Mouse (Mus musculus) urinary bladder, postnatal 25 days (tissue): Measurements from ENCODE around the gene Yipf4.
"Not testable (repeated sequence)": the region's sequence is repeated elsewhere in the genome, so short reads cannot be mapped to it uniquely, and the experiment has no call there.

Experiments used
- DNase-seq: peaks from one replicate; pipeline ENCODE4 v3.0.0; 2022; ENCODE audit warnings: low spot score

Gene Yipf4

DNA sequence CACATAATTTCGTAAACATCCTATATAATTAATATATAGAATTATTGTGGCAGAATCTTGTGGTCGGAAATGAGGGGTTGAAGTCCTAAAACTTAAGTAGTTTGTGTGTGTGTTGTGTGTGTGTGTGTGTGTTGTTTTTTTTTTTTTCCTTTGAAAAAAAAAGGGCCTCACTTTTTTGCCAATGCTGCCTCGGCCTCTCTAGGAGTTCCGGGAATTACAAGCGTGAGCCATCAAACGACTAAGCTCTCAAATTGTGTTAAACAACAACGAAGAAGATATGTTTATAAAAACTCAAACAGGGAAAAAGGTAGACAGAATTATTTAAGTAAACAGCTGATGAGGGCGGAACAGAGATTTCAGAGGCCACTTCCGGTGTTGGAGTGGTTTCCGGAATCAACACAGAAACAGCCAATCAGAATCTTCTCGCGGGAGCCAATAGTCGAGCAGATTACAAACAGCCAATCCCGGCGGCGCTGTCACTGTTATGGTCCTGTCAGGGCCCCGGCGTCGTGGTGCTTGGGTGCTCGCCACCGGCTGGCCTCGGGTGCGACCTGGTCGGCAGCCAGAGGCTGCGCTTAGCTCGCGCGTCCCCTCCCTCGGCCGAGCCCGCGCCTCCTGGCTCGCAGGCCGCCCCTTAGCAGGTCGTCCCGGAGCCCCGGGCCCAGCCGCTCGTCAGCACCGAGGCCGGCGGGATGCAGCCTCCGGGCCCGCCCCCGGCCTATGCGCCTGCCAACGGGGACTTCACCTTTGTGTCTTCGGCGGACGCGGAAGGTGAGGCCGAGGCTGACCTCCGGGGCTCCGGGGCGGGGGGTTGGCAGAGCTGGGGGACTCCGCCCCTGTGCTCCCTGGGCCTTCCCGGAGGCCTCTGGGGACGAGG is at the start of gene Yipf4:
Gene Yipf4 (plus strand): TSS at position 470 of the 877 bp plus-strand sequence.
- peak; percentile 92 for DNase-seq

- no peak for DNase-seq
These were observed 48.8 kb upstream of the Yipf4 start for GRCm38 (mm10) chr17:74440486-74440885.

DNA sequence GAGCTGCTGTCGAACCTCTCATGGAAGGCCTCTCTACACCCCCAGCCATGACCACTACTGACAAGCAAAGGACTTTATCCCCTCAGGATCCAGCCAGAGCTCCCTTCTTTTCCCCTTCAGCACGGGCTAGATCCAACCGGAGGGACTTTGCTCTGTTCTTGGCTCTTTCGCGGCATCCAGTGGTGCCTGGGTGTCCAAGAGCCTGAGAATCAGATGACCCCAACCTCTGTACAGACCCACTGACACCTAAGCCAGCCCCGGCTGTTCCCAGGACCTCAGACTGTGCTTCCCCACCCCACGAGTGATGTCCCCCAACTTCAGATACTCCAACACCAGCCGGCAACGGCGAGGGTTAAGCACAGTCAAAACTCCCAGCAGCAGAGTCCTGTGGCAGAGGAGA is 39.5 kb upstream of the Yipf4 start:
- no peak for DNase-seq

DNA sequence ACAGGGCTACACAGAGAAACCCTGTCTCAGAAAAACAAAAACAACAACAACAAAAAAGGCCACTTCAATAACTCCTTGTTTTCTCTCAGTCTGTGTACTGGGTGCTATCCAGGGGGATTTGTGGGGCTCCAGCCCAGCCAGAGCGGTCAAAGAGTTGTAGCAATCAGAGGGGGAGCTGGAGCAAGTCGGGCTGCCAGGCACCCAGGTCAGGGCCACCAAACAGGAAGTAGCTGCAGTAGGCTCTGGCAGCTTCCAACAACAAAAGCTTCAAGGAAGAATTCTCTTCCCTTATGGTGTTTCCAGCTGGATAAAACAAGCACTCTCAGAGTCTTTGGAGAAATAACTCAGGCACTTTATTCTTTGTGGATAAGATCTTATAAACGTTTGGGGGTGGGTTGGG is 35.4 kb upstream of the Yipf4 start:
- DNase-seq: no peak

GRCm38 (mm10) chr17:74454660-74455059 is 34.6 kb upstream of the Yipf4 start:
- DNase-seq: no peak

DNA sequence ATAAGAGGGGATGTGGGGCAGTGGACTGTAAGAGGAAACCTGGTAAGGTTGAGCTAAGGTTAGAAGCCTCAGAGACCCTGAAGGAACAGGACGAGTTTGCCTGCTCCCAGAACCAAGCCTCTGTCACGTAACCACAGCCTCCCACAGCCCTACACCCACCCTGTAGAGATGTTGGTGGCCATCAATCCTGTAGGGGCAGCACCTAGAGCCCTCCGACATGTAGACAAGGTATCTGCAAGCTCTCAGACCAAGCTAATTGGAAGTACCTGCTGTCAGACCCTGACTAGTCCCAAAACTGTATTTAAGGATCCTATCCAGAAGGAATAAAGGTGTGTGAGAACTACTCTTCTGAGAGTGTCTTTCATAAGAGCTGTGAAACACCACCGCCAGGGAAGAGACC is 33.9 kb upstream of the Yipf4 start:
- DNase-seq: no peak

DNA sequence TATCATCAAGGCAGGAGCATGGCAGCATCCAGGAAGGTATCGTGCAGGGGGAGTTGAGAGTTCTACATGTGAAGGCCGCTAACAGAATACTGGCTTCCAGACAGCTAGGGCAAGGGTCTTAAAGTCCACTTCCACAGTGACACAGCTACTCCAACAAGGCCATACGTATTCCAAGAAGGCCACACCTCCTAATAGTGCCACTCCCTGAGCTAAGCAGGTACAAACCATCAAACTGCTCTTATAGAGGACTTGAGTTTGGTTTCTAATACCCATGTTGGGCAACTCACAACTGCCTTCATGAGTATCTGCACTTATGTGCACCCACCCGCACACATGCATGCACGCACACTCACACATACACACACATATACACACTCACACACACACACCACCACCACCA is 32.5 kb upstream of the Yipf4 start:
- no peak for DNase-seq

GRCm38 (mm10) chr17:74457972-74458677 is 31.2 kb upstream of the Yipf4 start:
- no peak for DNase-seq

DNA sequence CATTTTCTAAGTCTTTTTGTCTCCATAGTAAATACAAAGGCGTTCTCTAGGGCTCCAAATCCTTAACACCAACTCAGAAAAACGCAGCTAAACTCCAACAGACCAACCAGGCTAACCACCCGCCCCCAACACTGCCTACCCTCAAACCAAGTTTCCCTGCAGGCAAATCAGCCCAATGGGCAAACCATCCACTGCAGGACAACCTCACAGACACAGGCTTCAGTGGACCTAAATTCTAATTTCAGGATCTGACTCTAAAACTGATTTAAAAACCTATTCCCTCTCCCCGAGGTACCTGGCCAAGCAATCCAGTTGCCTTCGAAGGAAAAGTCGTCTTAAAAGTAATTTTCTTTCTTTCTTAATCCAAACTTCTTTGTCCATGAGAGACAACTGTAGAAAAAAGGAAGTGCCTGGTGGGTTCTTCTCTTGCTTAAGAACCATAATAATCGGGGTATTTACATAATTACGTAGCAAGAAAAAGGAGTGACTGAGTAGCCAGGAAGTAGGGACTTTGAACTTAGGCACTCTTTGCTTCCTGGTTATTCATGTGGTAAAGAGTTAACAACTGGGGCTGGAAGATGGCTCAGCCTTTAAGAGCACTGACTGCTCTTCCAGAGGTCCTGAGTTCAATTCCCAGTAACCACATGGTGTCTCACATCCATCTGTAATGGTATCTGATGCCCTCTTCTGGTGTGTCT is 30.4 kb upstream of the Yipf4 start, which contains the start of gene Nlrc4:
Gene Nlrc4 (minus strand): TSS at position 432 of the 698 bp plus-strand sequence.
- DNase-seq: no peak

- no peak for DNase-seq
These were observed 25.8 kb upstream of the Yipf4 start for GRCm38 (mm10) chr17:74463510-74463909.

DNA sequence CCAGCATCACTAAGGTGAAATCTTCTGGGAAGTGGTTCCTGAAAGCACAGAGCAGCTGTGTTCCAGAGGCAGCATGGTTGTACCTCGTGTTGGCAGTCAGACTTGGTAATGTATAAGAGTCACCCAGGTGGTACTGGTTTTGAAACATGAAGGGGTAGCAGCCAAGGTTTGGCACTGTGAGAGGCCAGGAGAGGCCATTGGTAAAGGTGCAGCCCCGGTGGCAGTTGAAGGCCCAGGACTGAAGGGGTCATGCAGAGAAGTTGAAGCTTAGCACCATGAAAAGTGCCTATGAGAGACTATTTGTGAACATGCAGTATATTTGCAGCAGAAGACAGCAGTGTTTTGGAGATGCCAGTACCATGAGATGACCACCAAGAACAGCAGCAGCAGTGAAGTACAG is 21.3 kb upstream of the Yipf4 start:
- not testable (repeated sequence) for DNase-seq

GRCm38 (mm10) chr17:74470133-74470532 is 19.2 kb upstream of the Yipf4 start:
- not testable (repeated sequence) for DNase-seq

DNA sequence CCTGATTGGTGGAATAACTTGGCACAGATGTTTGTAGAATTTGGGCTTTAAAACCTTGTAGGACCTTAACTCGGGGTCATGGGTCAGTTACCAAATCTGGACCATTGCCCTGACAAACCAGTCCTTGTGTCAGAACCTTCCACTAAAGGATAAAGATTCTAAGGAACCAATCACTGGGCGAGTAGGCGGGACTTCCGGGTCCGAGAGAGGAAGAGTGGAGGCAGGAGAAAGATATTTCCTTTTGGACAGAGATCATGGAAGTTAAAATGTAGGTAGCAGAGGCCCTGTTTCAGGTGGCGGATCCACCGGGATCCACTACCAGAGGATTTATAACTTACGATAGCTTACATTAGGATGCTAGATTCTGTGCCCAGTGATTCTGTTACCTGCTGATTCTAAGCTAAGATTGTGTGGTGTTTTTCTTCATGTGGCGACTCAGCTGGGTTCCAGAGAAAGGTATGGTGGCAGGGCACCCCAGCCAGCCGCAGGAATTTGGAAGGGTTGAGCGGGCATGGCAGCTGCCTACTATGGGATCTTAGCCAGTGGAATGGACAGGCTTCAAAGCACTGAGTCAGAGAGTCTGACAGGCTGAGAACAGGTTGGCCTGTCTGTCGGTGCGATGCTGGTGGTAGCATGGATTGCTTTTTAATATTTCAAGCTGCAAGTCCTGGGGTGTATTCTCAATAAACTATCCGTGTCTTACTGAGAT is 8.8 kb upstream of the Yipf4 start:
- no peak for DNase-seq

- DNase-seq: no peak
These were observed 568 bp downstream of the Yipf4 start for GRCm38 (mm10) chr17:74489901-74490220.

GRCm38 (mm10) chr17:74491565-74491964 is 2.3 kb downstream of the Yipf4 start:
- DNase-seq: no peak

- DNase-seq: no peak
These were observed 10.9 kb downstream of the Yipf4 start for GRCm38 (mm10) chr17:74500204-74500603.

DNA sequence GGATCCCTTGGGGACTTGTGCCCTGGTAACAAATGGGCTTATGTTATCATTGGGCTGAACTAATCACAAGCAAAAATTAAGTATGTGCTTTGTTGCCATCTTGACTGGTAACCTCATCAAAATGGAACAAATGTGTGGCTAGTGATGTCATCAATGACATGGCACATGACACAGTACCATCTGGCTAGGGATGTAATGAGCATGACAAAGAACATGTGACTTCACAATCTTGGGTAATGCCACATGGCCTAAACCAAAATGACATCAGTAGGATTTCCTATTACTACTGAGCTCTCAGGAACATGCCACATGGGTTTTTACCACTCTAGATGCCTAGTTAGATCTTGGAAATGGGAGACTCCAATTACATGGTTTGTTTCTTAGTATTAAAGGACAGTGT is 11.8 kb downstream of the Yipf4 start:
- no peak for DNase-seq

- DNase-seq: no peak
These were observed 18.6 kb downstream of the Yipf4 start for GRCm38 (mm10) chr17:74507934-74508333.

DNA sequence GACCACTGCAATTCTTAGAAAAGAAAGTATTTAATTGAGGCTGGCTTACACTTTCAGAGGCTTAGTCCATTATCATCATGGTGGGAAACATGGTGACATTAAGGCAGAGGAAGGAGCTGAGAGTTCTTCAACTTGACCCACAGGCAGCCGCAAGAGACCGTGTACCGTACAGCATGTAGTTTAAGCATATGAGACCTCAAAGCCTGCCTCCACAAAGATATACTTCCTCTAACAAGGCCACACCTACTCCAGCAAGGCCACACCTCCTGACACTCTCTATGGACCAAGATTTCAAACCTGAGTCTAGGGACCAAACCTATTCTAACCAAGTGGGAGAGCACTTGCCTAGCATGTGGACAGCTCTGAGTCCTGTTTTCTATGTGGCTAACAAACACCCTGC is 19.3 kb downstream of the Yipf4 start:
- no peak for DNase-seq

DNA sequence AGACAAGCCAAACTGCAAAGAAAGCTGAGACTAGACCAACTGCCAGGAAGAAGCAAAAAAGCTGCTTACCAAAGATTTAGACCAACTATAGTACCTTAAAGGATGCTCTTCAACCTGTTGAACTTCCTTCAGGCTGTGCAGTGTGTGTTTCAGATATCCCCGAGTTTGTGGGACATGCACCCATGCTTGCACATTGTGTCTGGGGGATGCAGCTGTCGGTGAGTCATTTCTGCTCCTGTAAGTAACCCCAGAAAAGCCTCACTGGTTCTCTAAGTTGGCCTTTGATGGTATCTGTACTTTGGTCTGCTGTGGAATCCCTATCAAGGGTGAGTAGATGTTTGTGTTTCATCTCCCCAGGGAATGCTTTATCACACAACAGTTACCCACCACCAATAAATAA is 23.0 kb downstream of the Yipf4 start:
- DNase-seq: no peak

GRCm38 (mm10) chr17:74522797-74523723 is 33.8 kb downstream of the Yipf4 start:
- no peak for DNase-seq
